Mouse (Mus musculus): ENCODE results near the gene Tbx3. TPM values are rescaled to one million over a fixed set of nuclear protein-coding genes. Genes with fewer than 3 reads are reported as not detected.

The Tbx3 gene
- polyA plus RNA-seq, 1 experiment from 2014 or later = not detected

DNA sequence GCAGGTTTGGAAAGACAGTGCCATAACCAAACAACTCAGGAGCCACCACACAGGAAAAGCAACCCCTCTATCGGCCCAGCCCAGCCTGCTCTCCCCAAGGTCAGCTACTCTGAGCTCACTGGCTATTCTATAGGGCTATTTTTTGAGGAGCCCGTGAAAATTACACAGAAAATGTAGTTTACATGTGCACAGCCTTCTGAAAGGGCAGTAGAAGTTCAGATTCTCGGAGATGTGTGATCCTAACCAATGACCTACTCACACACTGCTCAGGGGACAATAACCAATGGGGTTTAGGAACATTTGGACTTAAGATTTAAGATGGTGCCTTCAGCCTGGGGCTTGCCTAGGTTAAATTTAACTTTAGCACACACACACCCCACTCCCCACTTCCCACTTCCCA is 19.0 kb downstream of the Tbx3 start:
- Histone ChIP-seq H3K79me2 (ENCODE audit: inconsistent target) (no peaks in the 10 kb centered on the region), H3K36me3 (ENCODE audit: inconsistent target) (no peaks in the 10 kb centered on the region), H3K27ac (no peak overlapping the region), H3K4me3 (ENCODE audit: inconsistent target) (no peak overlapping the region)
- 28% methylated on average over 3 of the region's 3 CpGs for WGBS (ENCODE audit: missing documents)

GRCm38 (mm10) chr5:119691075-119691474 is 20.6 kb downstream of the Tbx3 start:
- H3K27ac ChIP-seq = no peak overlapping the region
- WGBS (ENCODE audit: missing documents) = 2% methylated on average over 13 of the region's 13 CpGs
- no peaks in the 10 kb centered on the region for H3K36me3 ChIP-seq (ENCODE audit: inconsistent target)
- H3K79me2 ChIP-seq (ENCODE audit: inconsistent target) = no peaks in the 10 kb centered on the region
- no peak overlapping the region for H3K4me3 ChIP-seq (ENCODE audit: inconsistent target)

DNA sequence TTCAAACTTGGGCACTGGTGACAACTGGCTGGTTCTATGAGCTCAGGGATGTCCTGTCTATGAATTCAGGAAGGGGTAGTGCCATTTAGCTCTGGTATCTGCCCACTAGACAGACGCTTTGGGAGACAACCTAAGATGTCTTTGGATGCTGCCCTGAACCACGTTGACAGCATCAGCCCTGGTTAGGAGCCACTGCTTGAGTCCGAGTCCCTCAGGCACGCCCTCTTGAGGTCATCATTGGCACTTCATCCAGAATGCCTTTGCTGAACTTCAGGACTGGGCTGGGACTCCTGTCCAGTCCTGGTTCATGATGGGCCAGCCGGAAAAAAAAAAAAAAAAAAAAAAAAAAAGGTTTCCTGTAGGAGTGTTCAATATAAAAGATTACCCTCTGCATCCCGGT is 22.0 kb downstream of the Tbx3 start:
- H3K27ac ChIP-seq = no peak overlapping the region
- H3K4me3 ChIP-seq (ENCODE audit: inconsistent target) = no peak overlapping the region
- H3K79me2 ChIP-seq (ENCODE audit: inconsistent target) = no peaks in the 10 kb centered on the region
- H3K36me3 ChIP-seq (ENCODE audit: inconsistent target) = no peaks in the 10 kb centered on the region
- WGBS (ENCODE audit: missing documents) = 53% methylated on average over 6 of the region's 6 CpGs

- Histone ChIP-seq H3K4me3 (ENCODE audit: inconsistent target) (no peak overlapping the region), H3K36me3 (ENCODE audit: inconsistent target) (no peaks in the 10 kb centered on the region), H3K79me2 (ENCODE audit: inconsistent target) (no peaks in the 10 kb centered on the region), H3K27ac (no peak overlapping the region)
- WGBS (ENCODE audit: missing documents) = 52% methylated on average over 8 of the region's 8 CpGs
These were observed 24.4 kb downstream of the Tbx3 start for GRCm38 (mm10) chr5:119694914-119695313.

DNA sequence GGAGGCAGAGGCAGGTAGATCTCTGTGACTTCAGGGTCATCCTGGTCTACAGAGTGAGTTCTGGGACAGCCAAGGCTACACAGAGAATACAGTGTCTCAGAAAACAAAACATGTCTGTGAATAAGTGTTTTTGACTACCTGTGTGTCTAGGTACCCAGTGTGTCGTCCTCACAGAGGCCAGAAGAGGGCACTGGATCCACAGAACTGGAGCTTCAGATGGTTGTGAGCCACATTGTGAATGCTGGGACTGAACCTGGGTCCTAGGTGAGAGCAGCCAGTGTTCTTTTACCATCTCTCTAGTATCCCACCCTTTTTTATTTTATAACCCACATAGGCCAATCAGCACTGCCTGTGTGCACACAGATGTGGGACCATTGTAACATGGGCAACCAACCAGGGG is 32.6 kb downstream of the Tbx3 start:
- no peaks in the 10 kb centered on the region for H3K79me2 ChIP-seq (ENCODE audit: inconsistent target)
- 90% methylated on average over 1 of the region's 1 CpGs for WGBS (ENCODE audit: missing documents)

DNA sequence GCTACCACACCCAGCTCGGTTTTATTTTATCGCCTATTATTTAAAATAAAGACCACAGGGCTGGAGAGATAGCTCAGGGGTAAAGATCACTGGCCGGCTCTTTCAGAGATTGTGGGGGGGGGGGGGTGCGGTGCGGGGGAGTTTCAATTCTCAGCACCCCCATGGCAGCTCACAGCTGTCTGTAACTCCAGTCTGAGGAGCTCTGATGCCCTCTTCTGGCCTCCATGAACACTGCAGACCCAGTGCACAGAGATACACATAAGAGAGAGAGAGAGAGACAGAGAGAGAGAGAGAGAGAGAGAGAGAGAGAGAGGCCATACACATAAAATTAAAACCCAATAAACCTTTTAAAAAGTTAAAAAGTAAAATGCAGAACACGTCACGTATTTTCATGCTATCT is 34.4 kb downstream of the Tbx3 start:
- H3K36me3 ChIP-seq (ENCODE audit: inconsistent target) = no peaks in the 10 kb centered on the region
- no peak overlapping the region for H3K4me3 ChIP-seq (ENCODE audit: inconsistent target)
- WGBS (ENCODE audit: missing documents) = 85% methylated on average over 7 of the region's 7 CpGs
- no peak overlapping the region for H3K27ac ChIP-seq
- no peaks in the 10 kb centered on the region for H3K79me2 ChIP-seq (ENCODE audit: inconsistent target)

More for the DNA sequence above, 32.6 kb downstream of the Tbx3 start:
- no peaks in the 10 kb centered on the region for H3K36me3 ChIP-seq (ENCODE audit: inconsistent target)
- no peak overlapping the region for H3K4me3 ChIP-seq (ENCODE audit: inconsistent target)
- no peak overlapping the region for H3K27ac ChIP-seq

GRCm38 (mm10) chr5:119706467-119706866 is 36.0 kb downstream of the Tbx3 start:
- 6% methylated on average over 17 of the region's 17 CpGs for WGBS (ENCODE audit: missing documents)
- H3K4me3 ChIP-seq (ENCODE audit: inconsistent target) = no peak overlapping the region
- no peaks in the 10 kb centered on the region for H3K79me2 ChIP-seq (ENCODE audit: inconsistent target)
- H3K36me3 ChIP-seq (ENCODE audit: inconsistent target) = no peaks in the 10 kb centered on the region
- H3K27ac ChIP-seq = no peak overlapping the region

GRCm38 (mm10) chr5:119708850-119709585 is 38.5 kb downstream of the Tbx3 start:
- WGBS (ENCODE audit: missing documents) = 92% methylated on average over 11 of the region's 14 CpGs
- no peak overlapping the region for H3K4me3 ChIP-seq (ENCODE audit: inconsistent target)
- no peak overlapping the region for H3K27ac ChIP-seq
- H3K36me3 ChIP-seq (ENCODE audit: inconsistent target) = no peaks in the 10 kb centered on the region
- no peaks in the 10 kb centered on the region for H3K79me2 ChIP-seq (ENCODE audit: inconsistent target)

DNA sequence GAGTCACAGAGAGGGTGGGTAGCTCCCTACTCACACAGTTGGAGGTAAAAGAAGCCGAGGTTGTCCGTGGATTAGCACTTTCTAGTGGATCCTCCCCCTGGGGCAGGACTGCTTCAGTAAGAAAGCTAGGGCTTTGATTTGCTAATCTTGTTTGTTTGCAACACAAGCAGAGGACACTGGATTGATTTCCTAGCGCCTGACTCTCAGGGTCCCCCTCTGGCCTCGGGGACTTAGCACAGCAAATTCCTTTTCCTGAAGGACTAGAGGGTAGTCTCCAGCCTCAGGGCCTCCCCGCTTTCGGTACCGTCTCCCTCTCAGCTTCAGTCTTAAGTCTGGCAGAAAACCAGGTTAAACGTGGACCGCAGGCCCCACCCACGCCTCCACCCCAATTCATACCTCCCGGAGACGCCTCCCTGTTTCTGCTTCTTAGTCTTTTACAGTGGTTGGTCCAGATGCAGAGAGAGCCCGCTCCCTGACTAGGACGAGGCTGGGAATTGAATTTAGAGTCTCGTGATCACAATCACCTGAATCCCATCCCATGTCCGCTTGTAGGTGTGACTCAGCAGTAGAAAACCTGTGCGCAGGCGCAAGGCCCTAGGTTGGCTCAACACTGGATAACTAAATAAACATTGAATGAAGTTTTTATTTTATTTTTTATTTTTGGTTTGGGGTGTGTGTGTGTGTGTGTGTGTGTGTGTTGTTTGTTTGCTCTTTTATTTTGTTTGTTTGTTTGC is 39.5 kb downstream of the Tbx3 start:
- Histone ChIP-seq H3K4me3 (ENCODE audit: inconsistent target) (no peak overlapping the region), H3K27ac (no peak overlapping the region), H3K79me2 (ENCODE audit: inconsistent target) (no peaks in the 10 kb centered on the region), H3K36me3 (ENCODE audit: inconsistent target) (no peaks in the 10 kb centered on the region)
- WGBS (ENCODE audit: missing documents) = 74% methylated on average over 18 of the region's 18 CpGs

DNA sequence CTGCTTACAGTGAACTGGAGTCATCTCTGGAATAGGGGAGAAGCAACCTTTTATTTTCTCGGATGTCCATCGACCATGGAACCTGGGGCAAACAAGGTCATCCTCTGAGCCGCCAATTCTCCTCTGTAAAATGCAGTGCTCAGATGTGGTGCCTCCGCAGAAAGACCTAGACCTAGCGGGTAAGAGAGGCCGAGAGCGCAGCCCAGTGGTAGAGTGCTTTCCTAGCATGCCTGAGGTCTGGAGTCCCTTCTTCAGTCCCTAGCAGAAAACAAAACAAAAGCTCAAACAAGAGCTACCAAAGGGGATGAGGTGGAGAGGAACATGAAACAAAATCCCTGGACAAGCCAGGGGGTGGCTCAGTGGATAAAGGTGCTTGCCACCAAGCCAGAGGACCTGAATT is 40.3 kb downstream of the Tbx3 start:
- WGBS (ENCODE audit: missing documents) = 89% methylated on average over 7 of the region's 7 CpGs
- no peak overlapping the region for H3K4me3 ChIP-seq (ENCODE audit: inconsistent target)

DNA sequence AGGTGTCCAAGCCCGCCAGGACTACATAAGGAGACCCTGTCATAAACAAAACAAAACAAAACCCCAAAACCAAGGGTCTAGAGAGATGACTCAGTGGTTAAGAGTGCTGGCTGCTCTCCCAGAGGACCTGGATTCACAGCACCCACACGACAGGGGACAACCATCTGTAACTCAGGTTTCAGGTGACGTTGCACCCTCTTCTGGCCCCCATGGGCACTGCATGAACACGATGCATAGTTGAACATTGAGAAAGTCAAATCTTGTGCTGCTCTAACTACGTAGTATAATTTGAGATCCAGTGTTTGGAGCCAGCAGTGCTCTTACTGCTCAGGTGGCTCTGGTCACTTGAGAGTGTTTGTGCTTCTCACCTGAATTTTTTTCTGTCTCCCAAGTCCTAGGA is 41.2 kb downstream of the Tbx3 start:
- Histone ChIP-seq H3K4me3 (ENCODE audit: inconsistent target) (no peak overlapping the region), H3K27ac (no peak overlapping the region), H3K79me2 (ENCODE audit: inconsistent target) (no peaks in the 10 kb centered on the region), H3K36me3 (ENCODE audit: inconsistent target) (no peaks in the 10 kb centered on the region)
- 97% methylated on average over 5 of the region's 5 CpGs for WGBS (ENCODE audit: missing documents)

More for the DNA sequence above, 40.3 kb downstream of the Tbx3 start:
- Histone ChIP-seq H3K79me2 (ENCODE audit: inconsistent target) (no peaks in the 10 kb centered on the region), H3K36me3 (ENCODE audit: inconsistent target) (no peaks in the 10 kb centered on the region), H3K27ac (no peak overlapping the region)

- Histone ChIP-seq H3K79me2 (ENCODE audit: inconsistent target) (no peaks in the 10 kb centered on the region), H3K4me3 (ENCODE audit: inconsistent target) (no peak overlapping the region), H3K36me3 (ENCODE audit: inconsistent target) (no peaks in the 10 kb centered on the region), H3K27ac (no peak overlapping the region)
- 5% methylated on average over 21 of the region's 22 CpGs for WGBS (ENCODE audit: missing documents)
These were observed 42.3 kb downstream of the Tbx3 start for GRCm38 (mm10) chr5:119712679-119713246.

GRCm38 (mm10) chr5:119720471-119721265 is 50.2 kb downstream of the Tbx3 start:
- 19% methylated on average over 11 of the region's 11 CpGs for WGBS (ENCODE audit: missing documents)
- H3K4me3 ChIP-seq (ENCODE audit: inconsistent target) = no peak overlapping the region

GRCm38 (mm10) chr5:119732978-119733377 is 62.5 kb downstream of the Tbx3 start:
- Histone ChIP-seq H3K36me3 (ENCODE audit: inconsistent target) (no peaks in the 10 kb centered on the region), H3K79me2 (ENCODE audit: inconsistent target) (no peaks in the 10 kb centered on the region), H3K4me3 (ENCODE audit: inconsistent target) (no peak overlapping the region), H3K27ac (no peak overlapping the region)
- WGBS (ENCODE audit: missing documents) = 1% methylated on average over 7 of the region's 7 CpGs

More at GRCm38 (mm10) chr5:119720471-119721265, 50.2 kb downstream of the Tbx3 start:
- Histone ChIP-seq H3K79me2 (ENCODE audit: inconsistent target) (no peaks in the 10 kb centered on the region), H3K36me3 (ENCODE audit: inconsistent target) (no peaks in the 10 kb centered on the region), H3K27ac (no peak overlapping the region)

All from macrophage (primary cell).